Mouse (Mus musculus) testis, adult 2 months (tissue): ENCODE measurements around the gene Tent5d.

ENCODE experiments used
- CTCF ChIP-seq: fragments of 200-500 bp; IDR thresholded peaks from 2 replicates; pipeline ENCODE4 v1.5.1; 2012; ENCODE audit warnings: low read depth, mild to moderate bottlenecking, inconsistent platforms, low read length, moderate library complexity; ENCODE audit not compliant: control insufficient read depth, insufficient read depth, insufficient replicate concordance
- POLR2A ChIP-seq: fragments of 200-500 bp; IDR thresholded peaks from 2 replicates; pipeline ENCODE4 v1.6.1; 2012; ENCODE audit warnings: low read depth, mild to moderate bottlenecking, inconsistent platforms, low read length, moderate library complexity; ENCODE audit not compliant: control insufficient read depth

- TF ChIP-seq POLR2A (no peak), CTCF (no peak)
Observed at GRCm38 (mm10) chrX:107812120-107812519, 19.7 kb downstream of the Tent5d start.
